Mouse (Mus musculus) heart, adult 2 months (tissue): Measurements from ENCODE around the gene Slc25a17. TPM values are rescaled to one million over a fixed set of nuclear protein-coding genes. Genes with fewer than 3 reads are reported as not detected.

ENCODE experiments used
- DNase-seq, 2 experiments: peaks; one replicate each; pipeline ENCODE4 v3.0.0; 2021
- H3K27ac ChIP-seq: fragments of 200-600 bp; 2 replicates; pipeline ENCODE4 v1.8.1; 2022
- H3K27me3 ChIP-seq: fragments of 200-500 bp; 2 replicates; pipeline ENCODE4 v1.6.1; 2012; ENCODE audit warnings: mild to moderate bottlenecking, low read length, inconsistent platforms, mixed read lengths; ENCODE audit not compliant: control insufficient read depth, insufficient read depth
- H3K36me3 ChIP-seq: fragments of 200-500 bp; 2 replicates; pipeline ENCODE4 v1.6.1; 2012; ENCODE audit warnings: low read length, inconsistent platforms; ENCODE audit not compliant: control insufficient read depth, insufficient read depth
- H3K4me1 ChIP-seq: fragments of 200-500 bp; 2 replicates; pipeline ENCODE4 v1.6.1; 2011; ENCODE audit warnings: low read length; ENCODE audit not compliant: control insufficient read depth, insufficient read depth
- H3K4me3 ChIP-seq: fragments of 200-600 bp; 2 replicates; pipeline ENCODE4 v1.8.1; 2022
- H3K79me2 ChIP-seq: fragments of 200-500 bp; replicated peaks from 2 replicates; pipeline ENCODE4 v1.6.1; 2012; ENCODE audit warnings: mild to moderate bottlenecking, inconsistent platforms, low read length, moderate library complexity, mixed read lengths; ENCODE audit not compliant: control insufficient read depth, insufficient read depth
- H3K9ac ChIP-seq: fragments of 200-500 bp; 2 replicates; pipeline ENCODE4 v1.6.1; 2012; ENCODE audit warnings: low read depth, mild to moderate bottlenecking, control low read depth, inconsistent platforms, low read length, mixed read lengths
- CTCF ChIP-seq: fragments of 200-600 bp; IDR thresholded peaks from 2 replicates; pipeline ENCODE4 v1.8.1; 2022; ENCODE audit warnings: antibody characterized with exemption, mild to moderate bottlenecking, moderate library complexity
- EP300 ChIP-seq: fragments of 200-500 bp; IDR thresholded peaks from 2 replicates; pipeline ENCODE4 v1.6.1; 2011; ENCODE audit warnings: low read depth, low read length, control low read depth; ENCODE audit not compliant: insufficient read depth
- POLR2A ChIP-seq: fragments of 200-500 bp; IDR thresholded peaks from 2 replicates; pipeline ENCODE4 v1.6.1; 2011; ENCODE audit warnings: mild to moderate bottlenecking, low read depth, low read length, control low read depth; ENCODE audit not compliant: insufficient read depth
- WGBS: fragments of 180-500 bp; shearing (Covaris S2); methylation state at CpG from one replicate; pipeline ENCODE4 v1.1.7; 2018; 5-methylcytosine and 5-hydroxymethylcytosine counted together
- intact Hi-C: fragments of 180-260 bp; cut with DNase I; formaldehyde crosslinking; loops from one replicate; pipeline ENCODE4 v1.15.1; 2025
- polyA plus RNA-seq: library from polyadenylated mRNA; depleted of rRNA; stranded (reverse); fragments of >200 nt; gene quantifications from 2 replicates; pipeline ENCODE4 v1.2.3, GENCODE M21; 2012
- total RNA-seq, 2 experiments: library from RNA; stranded (reverse); gene quantifications; 2 replicates each; pipeline ENCODE4 v1.2.3; 2021

The Slc25a17 gene
- total and polyA plus RNA-seq, 3 experiments: 13.0 to 15.7 (median 15.1) TPM

DNA sequence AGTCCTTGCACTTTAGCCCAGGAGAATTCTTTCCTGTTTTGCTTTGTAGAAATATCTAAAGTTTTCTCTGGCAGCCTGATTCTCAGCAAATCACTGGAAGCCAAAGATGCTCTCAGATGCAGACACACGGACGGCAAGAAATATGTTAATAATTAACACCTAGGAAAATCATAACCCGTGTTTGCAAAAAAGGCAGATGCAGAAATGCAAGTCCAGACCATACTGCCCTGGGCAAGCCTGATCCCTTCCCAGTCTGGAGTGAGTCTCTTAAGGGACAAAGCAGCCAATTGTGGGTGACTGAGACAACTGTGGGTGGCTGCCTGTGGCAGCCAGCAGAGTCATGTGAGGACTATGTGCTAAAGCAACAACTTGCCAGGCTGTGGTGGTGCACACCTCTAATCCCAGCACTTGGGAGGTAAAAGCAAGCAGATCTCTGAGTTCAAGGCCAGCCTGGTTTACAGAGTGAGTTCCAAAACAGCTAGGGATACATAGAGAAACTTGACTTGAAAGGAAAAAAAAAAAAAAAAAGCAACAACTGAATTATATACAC is 60.0 kb downstream of the Slc25a17 start:
- no peaks in the 10 kb centered on the region; the same call in 1 of the 2 replicates for H3K4me1 ChIP-seq
- H3K27me3 ChIP-seq: no peaks in the 10 kb centered on the region
- intact Hi-C loops: loop anchor here (5.0 kb wide), 1 partner anchor 273 kb away; no protein-coding TSS in a partner anchor
- no peak overlapping the region for H3K9ac ChIP-seq
- no peak overlapping the region for H3K4me3 ChIP-seq
- no peak overlapping the region for H3K27ac ChIP-seq
- no peak for TF ChIP-seq CTCF
- no peak for TF ChIP-seq POLR2A
- TF ChIP-seq EP300: no peak
- DNase-seq: no peak
- H3K36me3 ChIP-seq: no peaks in the 10 kb centered on the region
- no peaks in the 10 kb centered on the region for H3K79me2 ChIP-seq
- 81% methylated on average over 3 of the region's 3 CpGs for WGBS

DNA sequence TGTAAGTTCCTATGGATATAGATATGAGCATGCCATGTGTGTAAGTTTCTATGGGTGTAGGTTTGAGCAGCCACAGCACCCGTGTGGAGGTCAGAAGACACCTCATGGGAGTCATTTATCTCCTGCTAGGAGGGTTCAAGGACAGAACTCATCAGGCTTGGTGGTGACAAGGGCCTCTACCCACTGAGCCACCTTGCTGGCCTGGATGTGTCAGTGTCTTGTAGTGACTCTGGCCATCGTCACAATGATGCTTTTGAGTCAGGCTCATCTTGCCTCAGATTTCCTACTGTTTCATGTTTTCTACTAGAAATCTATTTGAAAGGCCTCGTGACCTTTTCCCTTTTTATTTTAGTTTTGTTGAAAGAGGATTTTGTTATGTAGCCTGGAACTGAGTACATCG is 61.1 kb downstream of the Slc25a17 start:
- no peaks in the 10 kb centered on the region for H3K36me3 ChIP-seq
- no peak for DNase-seq
- TF ChIP-seq CTCF: no peak
- TF ChIP-seq EP300: no peak
- TF ChIP-seq POLR2A: no peak
- H3K27me3 ChIP-seq: no peaks in the 10 kb centered on the region
- no peaks in the 10 kb centered on the region; the same call in 1 of the 2 replicates for H3K4me1 ChIP-seq
- no peak overlapping the region for H3K9ac ChIP-seq
- H3K79me2 ChIP-seq: no peaks in the 10 kb centered on the region
- intact Hi-C loops: loop anchor here (5.0 kb wide), 1 partner anchor 42 kb away; no protein-coding TSS in a partner anchor
- no peak overlapping the region for H3K4me3 ChIP-seq
- WGBS: 86% methylated on average over 4 of the region's 4 CpGs
- H3K27ac ChIP-seq: no peak overlapping the region

DNA sequence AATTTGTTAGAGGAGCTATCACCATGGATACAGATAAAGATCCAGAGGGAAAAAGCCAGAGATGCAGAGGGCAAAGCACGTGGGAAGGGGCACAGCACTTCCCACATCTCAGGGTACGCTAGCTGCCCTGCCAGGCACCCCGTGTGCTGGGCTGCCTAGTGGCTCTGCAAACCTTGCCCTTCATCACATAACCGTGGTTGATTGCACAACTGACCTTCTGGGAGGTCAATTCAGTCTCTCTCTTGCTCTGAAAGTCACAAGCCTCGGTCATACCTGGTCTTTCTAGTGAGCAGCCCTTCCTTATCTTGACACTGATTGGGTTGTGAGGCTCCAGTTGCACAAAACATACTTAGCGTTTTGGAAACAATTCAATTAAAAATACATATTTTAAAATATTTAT is 62.4 kb downstream of the Slc25a17 start:
- no peaks in the 10 kb centered on the region for H3K36me3 ChIP-seq
- intact Hi-C loops: loop anchor here (5.0 kb wide), 1 partner anchor 41 kb away; no protein-coding TSS in a partner anchor
- WGBS: 72% methylated on average over 6 of the region's 6 CpGs

DNA sequence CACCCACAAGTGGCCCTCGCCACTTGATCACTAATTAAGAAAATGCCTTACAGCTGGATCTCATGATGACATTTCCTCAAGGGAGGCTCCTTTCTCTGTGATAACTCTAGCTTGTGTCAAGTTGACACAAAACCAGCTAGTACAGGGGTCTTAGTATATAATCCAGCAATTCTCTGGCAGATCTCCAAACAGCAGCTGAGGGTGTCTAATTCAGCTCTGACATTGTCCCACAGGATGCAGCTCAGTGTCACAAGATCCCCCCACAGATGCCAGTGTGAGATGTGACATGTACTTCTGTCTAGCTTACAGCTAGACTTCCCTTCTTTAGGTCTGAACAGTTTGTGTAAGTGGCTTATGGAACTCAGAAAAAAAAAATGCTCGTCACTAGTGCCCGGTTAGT is 63.1 kb downstream of the Slc25a17 start:
- intact Hi-C loops: loop anchor here (5.0 kb wide), 1 partner anchor 40 kb away; no protein-coding TSS in a partner anchor
- no peak for DNase-seq
- 75% methylated on average over 3 of the region's 3 CpGs for WGBS

More for the DNA sequence above, 62.4 kb downstream of the Slc25a17 start:
- H3K27ac ChIP-seq: no peak overlapping the region
- H3K27me3 ChIP-seq: no peaks in the 10 kb centered on the region
- TF ChIP-seq EP300: no peak
- TF ChIP-seq POLR2A: no peak
- TF ChIP-seq CTCF: no peak
- DNase-seq: no peak
- no peaks in the 10 kb centered on the region; the same call in 1 of the 2 replicates for H3K4me1 ChIP-seq
- H3K9ac ChIP-seq: no peak overlapping the region
- H3K4me3 ChIP-seq: no peak overlapping the region
- no peaks in the 10 kb centered on the region for H3K79me2 ChIP-seq

DNA sequence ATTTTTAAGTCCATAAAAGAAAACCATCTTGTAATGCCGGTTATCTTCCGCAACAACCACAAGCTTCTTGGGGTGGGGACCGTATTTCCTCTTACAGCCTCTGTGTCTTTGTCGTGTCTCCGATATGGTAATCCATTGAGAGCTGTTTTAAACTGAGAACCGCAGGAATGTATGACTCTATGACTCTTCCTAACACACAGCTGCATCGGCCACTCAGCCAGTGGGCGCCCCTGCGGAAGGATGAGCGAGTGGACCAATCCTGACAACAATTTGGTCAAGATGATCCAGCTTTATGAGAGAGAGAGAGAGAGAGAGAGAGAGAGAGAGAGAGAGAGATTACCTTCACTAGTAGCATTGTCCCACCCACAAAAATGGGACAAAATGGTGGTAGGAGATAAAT is 65.7 kb downstream of the Slc25a17 start:
- WGBS: 90% methylated on average over 10 of the region's 10 CpGs
- Histone ChIP-seq H3K36me3 (no peaks in the 10 kb centered on the region), H3K79me2 (no peaks in the 10 kb centered on the region), H3K9ac (no peak overlapping the region), H3K27ac (no peak overlapping the region), H3K4me1 (no peaks in the 10 kb centered on the region), H3K4me3 (no peak overlapping the region), H3K27me3 (no peaks in the 10 kb centered on the region)
- no peak for DNase-seq
- TF ChIP-seq EP300 (no peak), POLR2A (no peak), CTCF (no peak)
- intact Hi-C loops: loop anchor here (5.0 kb wide), 1 partner anchor 38 kb away; no protein-coding TSS in a partner anchor

More for the DNA sequence above, 63.1 kb downstream of the Slc25a17 start:
- Histone ChIP-seq H3K36me3 (no peaks in the 10 kb centered on the region), H3K27ac (no peak overlapping the region), H3K27me3 (no peaks in the 10 kb centered on the region), H3K4me3 (no peak overlapping the region), H3K9ac (no peak overlapping the region), H3K79me2 (no peaks in the 10 kb centered on the region), H3K4me1 (no peaks in the 10 kb centered on the region; the same call in 1 of the 2 replicates)
- TF ChIP-seq CTCF: no peak
- TF ChIP-seq EP300: no peak
- TF ChIP-seq POLR2A: no peak

DNA sequence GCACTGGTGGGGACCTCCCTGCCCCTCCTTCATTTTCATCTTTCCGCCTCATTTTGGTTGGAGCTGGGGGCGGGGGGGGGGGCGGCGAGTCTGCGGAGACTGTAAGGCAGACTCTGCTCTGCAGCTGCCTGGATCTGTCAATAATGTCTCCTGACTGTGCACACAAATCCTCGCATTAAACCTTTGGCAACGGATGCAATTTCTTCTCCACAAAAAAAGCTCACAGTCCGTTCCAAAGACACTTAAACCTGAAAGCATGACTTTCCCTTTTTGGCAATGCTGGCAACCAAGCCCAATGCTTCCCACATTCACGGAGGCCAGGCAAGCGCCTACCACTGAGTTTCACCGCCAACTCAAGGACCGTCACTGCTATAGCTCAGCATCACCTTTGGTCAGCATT is 66.2 kb downstream of the Slc25a17 start:
- no peak for DNase-seq
- H3K9ac ChIP-seq: no peak overlapping the region
- TF ChIP-seq CTCF: no peak
- TF ChIP-seq EP300: no peak
- TF ChIP-seq POLR2A: no peak
- H3K27me3 ChIP-seq: no peaks in the 10 kb centered on the region
- no peaks in the 10 kb centered on the region for H3K4me1 ChIP-seq
- intact Hi-C loops: no loop called here
- H3K79me2 ChIP-seq: no peaks in the 10 kb centered on the region
- no peak overlapping the region for H3K4me3 ChIP-seq
- 70% methylated on average over 12 of the region's 12 CpGs for WGBS
- no peak overlapping the region for H3K27ac ChIP-seq
- H3K36me3 ChIP-seq: no peaks in the 10 kb centered on the region
